Mouse (Mus musculus): Measurements from ENCODE around the gene Rbm48.
A peak's percentile ranks its signal among the peaks of the same experiment; 100 is the strongest.
"Not testable (repeated sequence)": the region's sequence is repeated elsewhere in the genome, so short reads cannot be mapped to it uniquely, and the experiment has no call there.

The Rbm48 gene

DNA sequence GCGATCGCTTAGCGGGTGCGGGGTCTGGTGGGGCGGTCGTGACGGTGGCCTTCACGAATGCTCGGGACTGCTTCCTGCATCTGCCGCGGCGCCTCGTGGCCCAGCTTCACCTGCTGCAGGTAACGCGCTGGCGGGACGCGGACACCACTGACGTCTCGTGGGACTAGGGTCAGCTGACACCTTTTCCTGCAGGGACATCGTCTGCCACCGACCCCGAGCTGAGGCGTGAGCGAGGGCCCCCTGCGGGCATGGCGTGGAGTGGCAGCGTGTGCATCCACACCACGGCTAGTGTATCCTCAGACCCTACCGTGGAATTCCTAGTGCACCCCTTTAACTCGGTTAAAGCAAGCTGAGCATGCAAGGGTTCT is at the start of gene Rbm48:
Rbm48 (minus strand) TSS at position 187 of the 368 bp plus-strand sequence.
- DNase-seq (ENCODE audit: low read depth in 1 of 2, low spot score in 2 of 2), result peak; percentile 30 to 61

- DNase-seq (ENCODE audit: low read depth in 1 of 2, low spot score in 2 of 2), result no peak
These were observed 48.9 kb upstream of the Rbm48 start for GRCm38 (mm10) chr5:3645326-3645725.

DNA sequence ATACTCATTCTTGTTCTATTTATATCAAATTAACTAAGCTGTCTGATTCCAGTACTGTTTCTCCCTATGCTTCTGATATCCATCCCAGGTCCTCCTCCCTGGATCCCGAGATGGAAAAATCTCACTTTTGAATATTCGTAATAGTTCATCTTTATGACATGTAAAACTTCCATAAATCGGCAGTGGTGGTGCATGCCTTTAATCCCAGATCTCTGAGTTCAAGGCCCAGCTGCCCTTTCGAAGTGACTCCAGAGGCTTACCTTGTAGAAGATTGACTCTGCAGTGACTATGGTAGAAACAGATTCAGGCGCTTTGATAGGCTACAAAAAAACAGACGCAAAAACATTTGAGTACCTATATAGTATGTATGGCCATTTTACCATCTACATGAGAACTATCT is 48.2 kb upstream of the Rbm48 start:
- DNase-seq (ENCODE audit: low read depth in 1 of 2, low spot score in 2 of 2), result no peak

DNA sequence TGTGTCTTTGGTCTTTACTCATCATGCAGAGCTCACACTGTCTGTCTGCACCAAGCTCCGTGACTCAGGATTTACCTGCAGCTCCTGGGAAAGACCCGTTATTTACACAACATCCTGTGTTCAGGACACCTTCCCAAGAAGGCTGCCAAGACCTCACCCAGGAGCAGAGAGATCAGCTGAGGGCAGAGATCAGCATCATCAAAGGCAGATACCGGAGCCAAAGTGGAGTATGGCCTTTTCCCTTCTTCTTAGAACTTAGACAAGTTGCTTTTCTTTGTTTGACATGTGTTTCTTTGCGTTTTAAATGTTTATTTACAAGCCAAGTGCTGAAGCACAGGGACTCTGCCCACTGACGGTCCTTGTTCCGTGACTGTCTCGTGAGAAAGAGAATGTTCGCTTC is 38.9 kb upstream of the Rbm48 start:
- no peak for DNase-seq (ENCODE audit: low read depth in 1 of 2, low spot score in 2 of 2)

- DNase-seq (ENCODE audit: low read depth in 1 of 2, low spot score in 2 of 2), result no peak
These were observed 37.6 kb upstream of the Rbm48 start for GRCm38 (mm10) chr5:3633951-3634350.

GRCm38 (mm10) chr5:3633315-3633714 is 36.9 kb upstream of the Rbm48 start:
- no peak for DNase-seq (ENCODE audit: low read depth in 1 of 2, low spot score in 2 of 2)

- no peak for DNase-seq (ENCODE audit: low read depth in 1 of 2, low spot score in 2 of 2)
These were observed 35.9 kb upstream of the Rbm48 start for GRCm38 (mm10) chr5:3632285-3632684.

DNA sequence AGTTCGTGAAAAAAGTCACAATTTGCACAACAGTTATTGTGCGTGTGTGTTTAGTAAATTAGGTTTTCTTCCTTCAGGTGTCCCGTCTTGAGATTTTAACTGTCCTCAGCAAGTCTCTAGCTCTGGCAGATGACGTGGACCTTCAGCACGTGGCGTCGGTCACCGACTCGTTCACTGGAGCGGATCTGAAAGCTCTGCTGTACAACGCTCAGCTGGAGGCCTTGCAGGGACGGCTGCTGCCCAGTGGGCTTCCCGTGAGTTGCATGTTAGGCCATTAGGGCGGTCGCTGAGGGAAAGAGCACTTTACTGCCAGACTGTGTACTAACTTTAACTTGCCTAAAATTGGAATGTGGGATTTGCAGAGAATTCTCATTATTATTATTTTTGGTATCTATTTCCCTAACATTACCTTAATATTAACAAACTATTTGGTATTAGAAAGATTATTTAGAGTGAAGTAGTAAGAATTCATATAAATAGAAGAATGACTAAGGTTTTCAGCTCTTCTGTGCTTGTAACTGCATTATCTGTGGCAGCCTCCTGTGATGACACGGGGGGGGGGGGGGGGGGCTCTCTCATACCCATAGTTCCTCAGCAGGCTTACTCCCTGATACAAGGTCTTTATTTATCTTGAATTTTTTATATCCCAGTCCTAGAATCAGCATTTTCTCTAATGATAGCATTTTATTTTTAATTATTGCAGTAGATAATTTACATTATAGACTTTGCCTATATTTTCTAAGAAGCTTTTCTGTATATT is 35.3 kb upstream of the Rbm48 start:
- DNase-seq (ENCODE audit: low read depth in 1 of 2, low spot score in 2 of 2), result no peak

GRCm38 (mm10) chr5:3630055-3630454 is 33.7 kb upstream of the Rbm48 start:
- DNase-seq (ENCODE audit: low read depth in 1 of 2, low spot score in 2 of 2), result no peak

DNA sequence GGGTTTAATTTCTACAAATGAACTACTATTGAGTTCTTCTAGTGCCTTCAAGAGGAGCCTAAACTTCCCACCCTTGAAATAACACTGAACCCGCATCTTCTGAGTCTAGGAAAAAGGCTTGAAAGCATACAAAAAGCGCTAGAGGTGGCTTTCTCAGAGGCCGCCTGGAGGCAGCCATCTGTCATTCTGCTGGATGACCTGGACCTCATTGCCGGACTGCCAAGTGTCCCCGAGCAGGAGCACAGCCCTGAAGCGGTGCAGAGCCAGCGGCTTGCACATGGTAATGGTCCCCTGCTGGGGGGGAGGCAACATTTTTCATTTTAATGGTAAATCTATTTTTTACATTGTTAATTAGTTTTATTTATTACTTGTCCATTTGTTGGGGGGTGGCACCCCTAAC is 24.1 kb upstream of the Rbm48 start:
- no peak for DNase-seq (ENCODE audit: low read depth in 1 of 2, low spot score in 2 of 2)

DNA sequence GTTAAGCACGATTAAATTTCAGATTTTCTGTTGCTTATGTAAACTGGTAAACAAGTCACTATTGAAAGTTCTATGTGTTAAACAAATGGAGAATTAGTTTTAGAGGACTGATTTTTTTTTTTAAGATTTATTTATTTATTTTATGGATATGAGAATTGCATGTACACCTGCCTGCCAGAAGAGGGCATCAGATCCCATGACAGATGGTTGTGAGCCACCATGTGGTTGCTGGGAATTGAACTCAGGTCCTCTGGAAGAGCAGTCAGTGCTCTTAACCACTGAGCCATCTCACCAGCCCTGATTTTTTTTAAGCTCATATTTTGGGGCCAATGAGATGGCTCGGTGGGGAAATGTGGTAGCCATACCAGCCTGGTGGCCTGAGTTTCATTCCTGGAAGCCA is 15.4 kb upstream of the Rbm48 start:
- DNase-seq (ENCODE audit: low read depth in 1 of 2, low spot score in 2 of 2), result not testable (repeated sequence)

GRCm38 (mm10) chr5:3609241-3609640 is 12.9 kb upstream of the Rbm48 start:
- DNase-seq (ENCODE audit: low read depth in 1 of 2, low spot score in 2 of 2), result no peak

DNA sequence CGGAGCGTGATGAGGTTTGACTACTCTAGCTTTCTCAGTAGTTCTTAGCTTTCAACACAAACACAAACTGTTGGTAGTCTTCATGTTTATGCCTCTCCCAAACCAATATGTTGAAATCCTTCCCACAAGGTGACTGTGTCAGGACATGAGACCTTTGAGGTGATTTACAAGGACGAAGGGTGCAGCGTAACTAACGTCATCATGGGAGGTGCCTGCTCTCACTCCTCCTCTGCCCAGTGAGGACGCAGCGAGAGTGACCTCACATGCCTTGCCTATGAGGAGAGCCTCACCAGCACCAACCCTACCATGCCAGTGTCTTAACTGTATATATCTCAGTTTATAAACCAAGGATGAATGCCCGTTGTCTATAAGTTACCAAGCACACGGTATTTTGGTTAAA is 10.7 kb upstream of the Rbm48 start:
- DNase-seq (ENCODE audit: low read depth in 1 of 2, low spot score in 2 of 2), result no peak

DNA sequence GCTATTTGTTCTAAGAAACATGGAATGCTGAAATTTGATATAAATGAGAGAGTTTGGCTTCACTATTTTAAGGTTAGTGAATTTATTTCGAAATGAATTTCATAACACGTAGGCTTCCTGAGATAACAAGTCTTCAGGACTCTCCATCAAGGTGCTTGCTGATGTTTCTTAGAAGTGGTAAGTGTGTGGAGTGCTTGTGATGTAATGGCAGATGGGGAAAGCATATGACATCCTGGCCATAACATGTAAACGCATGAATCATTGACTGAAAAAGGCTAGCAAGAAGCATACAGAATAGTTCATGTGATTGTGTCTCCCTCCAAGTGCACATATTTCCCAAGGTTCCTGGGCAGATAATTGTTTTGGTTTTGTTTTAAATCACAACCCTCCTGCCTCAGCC is 4.4 kb upstream of the Rbm48 start:
- DNase-seq (ENCODE audit: low read depth in 1 of 2, low spot score in 2 of 2), result no peak

DNA sequence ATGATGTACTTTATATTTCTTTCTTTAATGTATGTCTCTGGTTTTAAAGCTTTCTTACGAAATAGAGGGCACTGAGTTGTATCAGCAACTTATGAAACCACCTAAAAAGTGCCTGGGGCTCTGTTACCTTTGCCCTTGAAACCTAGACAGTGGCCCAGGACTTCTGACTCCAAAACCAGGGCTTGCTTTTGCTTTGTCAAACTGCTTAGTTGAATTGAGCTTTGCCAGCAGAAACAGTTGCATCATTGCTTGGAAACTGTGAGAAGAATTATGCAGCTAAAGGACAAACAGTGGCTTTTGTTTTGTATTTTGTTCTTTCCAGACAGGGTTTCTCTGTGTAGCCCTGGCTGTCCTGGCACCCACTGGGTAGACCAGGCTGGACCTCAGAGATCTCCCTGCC is 3.9 kb upstream of the Rbm48 start:
- no peak for DNase-seq (ENCODE audit: low read depth in 1 of 2, low spot score in 2 of 2)

GRCm38 (mm10) chr5:3598766-3599165 is 2.4 kb upstream of the Rbm48 start:
- no peak for DNase-seq (ENCODE audit: low read depth in 1 of 2, low spot score in 2 of 2)

- DNase-seq (ENCODE audit: low read depth in 1 of 2, low spot score in 2 of 2), result no peak
These were observed 786 bp upstream of the Rbm48 start for GRCm38 (mm10) chr5:3597171-3597570.

GRCm38 (mm10) chr5:3595693-3596398 is 539 bp downstream of the Rbm48 start, which contains the start of gene Pex1:
TSS of gene Pex1 (plus strand) at chr5:3596066.
- DNase-seq (ENCODE audit: low read depth in 1 of 2, low spot score in 2 of 2), result peak; percentile 87 to 88

GRCm38 (mm10) chr5:3579066-3579465 is 17.3 kb downstream of the Rbm48 start:
- no peak for DNase-seq (ENCODE audit: low read depth in 1 of 2, low spot score in 2 of 2)

GRCm38 (mm10) chr5:3577939-3578338 is 18.4 kb downstream of the Rbm48 start:
- DNase-seq (ENCODE audit: low read depth in 1 of 2, low spot score in 2 of 2), result no peak

- DNase-seq (ENCODE audit: low read depth in 1 of 2, low spot score in 2 of 2), result no peak
These were observed 21.6 kb downstream of the Rbm48 start for GRCm38 (mm10) chr5:3574825-3575224.

- DNase-seq (ENCODE audit: low read depth in 1 of 2, low spot score in 2 of 2), result no peak
These were observed 25.1 kb downstream of the Rbm48 start, which contains the start of gene 1700109H08Rik for GRCm38 (mm10) chr5:3571266-3571665. TSS of gene 1700109H08Rik (plus strand) at chr5:3571566.

- no peak for DNase-seq (ENCODE audit: low read depth in 1 of 2, low spot score in 2 of 2)
These were observed 42.2 kb downstream of the Rbm48 start for GRCm38 (mm10) chr5:3554198-3554597.
